Mouse (Mus musculus): Measurements from ENCODE around the gene Nrf1.

DNA sequence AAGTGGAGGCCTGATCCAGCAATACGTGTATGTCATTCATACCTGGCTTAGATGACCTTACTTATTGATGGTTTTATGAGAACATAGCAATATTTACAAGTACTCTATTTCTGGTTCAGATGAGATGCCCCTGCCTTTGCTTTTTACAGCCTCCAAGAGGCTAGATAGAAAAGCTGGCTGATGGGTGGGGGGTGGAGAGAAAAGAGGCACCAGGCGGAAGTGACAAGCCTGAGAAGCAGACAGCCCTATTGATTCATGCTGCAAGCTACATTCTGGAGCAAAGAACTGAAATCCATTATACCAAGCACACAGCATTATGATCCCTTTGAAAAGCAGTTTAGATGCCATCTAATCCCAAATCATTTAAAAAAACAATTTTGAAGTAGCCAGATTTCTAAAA lies 37.6 kb downstream of the Nrf1 start:
- TF ChIP-seq POLR2A (IDR thresholded peaks at IDR 0.05; ENCODE audit: control insufficient read depth, low read depth, low read length), result no peak
- TF ChIP-seq CTCF (IDR thresholded peaks at IDR 0.05; ENCODE audit: control insufficient read depth, insufficient read depth, insufficient replicate concordance, low read depth, low read length), result no peak

Measured in testis, adult 2 months (tissue).